In genomic region chr1:89849861-89850230, GRCm38 (mm10) we compare ENCODE assay signal across 9 mouse cellular contexts.
DNase-seq lines count a peak whose midpoint lies in the region; ATAC-seq and TF ChIP-seq lines count a peak whose summit lies in the region.
"Had no signal": no experiment of that assay in that cellular context is flagged by ENCODE, and none has a peak within 500 bp of the region (broad histone marks: within the 10 kb centered on the region; RNA-seq: fewer than 3 reads in every experiment).

No protein-coding gene starts in this region.

- no peaks in the 10 kb centered on the region for H3K9me3 ChIP-seq in lung, postnatal 0 days (ENCODE audit: low read length)

- no peak for ATAC-seq in lung, postnatal 0 days

- 78% methylated on average over 7 of the region's 7 CpGs for WGBS in lung, postnatal 0 days

- DNase-seq in lung, postnatal 10 days, result peak; percentile 35
- DNase-seq in lung, postnatal 0 days (ENCODE audit: low spot score), result no peak
- peak; percentile 26 to 38 for DNase-seq in frontal cortex, postnatal 10 days (ENCODE audit: low spot score in 2 of 2)
- peak; percentile 25 to 36 for DNase-seq in left cerebral cortex, adult 2 months (ENCODE audit: extremely low spot score in 1 of 2, low spot score in 2 of 2)
- peak; percentile 47 to 60 for DNase-seq in right cerebral cortex, adult 2 months (ENCODE audit: low spot score in 2 of 2)
- DNase-seq in heart, postnatal 4 days, result no peak
- no peak for DNase-seq in urinary bladder, adult 2 months (ENCODE audit: low spot score)
- DNase-seq: thymus, postnatal 14 days had no signal

- TF ChIP-seq CTCF in lung, postnatal 0 days (IDR thresholded peaks at IDR 0.05), result no peak
- TF ChIP-seq CTCF in left cerebral cortex, adult 2 months (IDR thresholded peaks at IDR 0.05), result no peak

- no peak for TF ChIP-seq EP300 in lung, postnatal 0 days (IDR thresholded peaks at IDR 0.05)

- intact Hi-C loops in left cerebral cortex, adult 2 months (cut with DNase I), result loop anchor here (5.0 kb wide), 2 partner anchors 188 to 203 kb away; no protein-coding TSS in a partner anchor

- H3K27ac ChIP-seq in lung, postnatal 0 days (ENCODE audit: low read length), result no peak overlapping the region
- H3K27ac ChIP-seq in left cerebral cortex, adult 2 months, result no peak overlapping the region; the same call in 1 of the 2 replicates

- H3K9ac ChIP-seq in lung, postnatal 0 days (replicated peaks; ENCODE audit: low read depth), result no peak overlapping the region

- H3K4me1 ChIP-seq in lung, postnatal 0 days (ENCODE audit: insufficient read depth, low read depth, low read length), result no peaks in the 10 kb centered on the region

- H3K27me3 ChIP-seq in lung, postnatal 0 days (replicated peaks; ENCODE audit: insufficient read depth, low read length), result no peaks in the 10 kb centered on the region

- no peak overlapping the region for H3K4me2 ChIP-seq in lung, postnatal 0 days (replicated peaks; ENCODE audit: low read depth, low read length)

- no peaks in the 10 kb centered on the region for H3K36me3 ChIP-seq in lung, postnatal 0 days (ENCODE audit: insufficient read depth, low read length)

- H3K4me3 ChIP-seq in lung, postnatal 0 days (ENCODE audit: low read depth, low read length), result no peak overlapping the region
- no peak overlapping the region for H3K4me3 ChIP-seq in left cerebral cortex, adult 2 months
- H3K4me3 ChIP-seq: megakaryocyte, embryonic 14.5 days had no signal

Comparison
In these comparisons a context has a peak if more than half of its experiments do, and no peak if none do; other contexts are left out.
1. DNase-seq: peak in lung, postnatal 10 days (single experiment), frontal cortex, postnatal 10 days (2 of 2), left cerebral cortex, adult 2 months (2 of 2) and right cerebral cortex, adult 2 months (2 of 2); none in lung, postnatal 0 days (single experiment), heart, postnatal 4 days (single experiment) and urinary bladder, adult 2 months (single experiment).